9 mouse cellular contexts compared by ENCODE assay signal in genomic region chr12:76954698-76955423, GRCm38 (mm10). TPM values are rescaled to one million over a fixed set of nuclear protein-coding genes. Genes with fewer than 3 reads are reported as not detected.
DNase-seq lines count a peak whose midpoint lies in the region; ATAC-seq and TF ChIP-seq lines count a peak whose summit lies in the region.
"Had no signal": no experiment of that assay in that cellular context is flagged by ENCODE, and none has a peak within 500 bp of the region (broad histone marks: within the 10 kb centered on the region; RNA-seq: fewer than 3 reads in every experiment).

No protein-coding gene starts in this region.

- WGBS in forebrain, postnatal 0 days = 51% methylated on average over 10 of the region's 10 CpGs
- 59% methylated on average over 10 of the region's 10 CpGs for WGBS in intestine, embryonic 16.5 days

- no peak for TF ChIP-seq CTCF in forebrain, postnatal 0 days (IDR thresholded peaks at IDR 0.05; ENCODE audit: low read depth)

- peaks cover 58% of the 10 kb centered on the region for H3K36me3 ChIP-seq in forebrain, postnatal 0 days (ENCODE audit: insufficient read depth)
- H3K36me3 ChIP-seq in intestine, embryonic 16.5 days (ENCODE audit: control insufficient read depth, insufficient read depth, low read length) = peaks cover 4% of the 10 kb centered on the region; the same call in 1 of the 2 replicates

- intact Hi-C loops in left cerebral cortex, postnatal 10 days (cut with DNase I) = no loop called here

- no peak overlapping the region for H3K4me3 ChIP-seq in forebrain, postnatal 0 days (ENCODE audit: low read depth, low read length)
- no peak overlapping the region for H3K4me3 ChIP-seq in intestine, embryonic 16.5 days (ENCODE audit: low read length)
- H3K4me3 ChIP-seq: liver, embryonic 15.5 days had no signal

- DNase-seq in 3134 (ENCODE audit: extremely low read depth, insufficient read length, low spot score) = peak; percentile 29
- DNase-seq in adrenal gland, adult 2 months = peak; percentile 80
- DNase-seq in forebrain, postnatal 0 days = peak; percentile 82
- DNase-seq in left cerebral cortex, postnatal 10 days (ENCODE audit: extremely low spot score in 1 of 2, low spot score in 2 of 2) = peak; percentile 77 to 78
- peak; percentile 64 to 74 for DNase-seq in right cerebral cortex, adult 2 months (ENCODE audit: low spot score in 2 of 2)
- no peak for DNase-seq in retina, postnatal 1 day
- no peak for DNase-seq in B cell, adult 2 months

- no peak overlapping the region for H3K4me2 ChIP-seq in forebrain, postnatal 0 days (ENCODE audit: low read depth)
- no peak overlapping the region for H3K4me2 ChIP-seq in intestine, embryonic 16.5 days (ENCODE audit: low read depth, low read length)
- H3K4me2 ChIP-seq: liver, embryonic 15.5 days had no signal

- H3K9ac ChIP-seq in forebrain, postnatal 0 days = no peak overlapping the region
- H3K9ac ChIP-seq in intestine, embryonic 16.5 days (ENCODE audit: low read depth, low read length) = no peak overlapping the region
- H3K9ac ChIP-seq: liver, embryonic 15.5 days had no signal

- H3K27me3 ChIP-seq in forebrain, postnatal 0 days (ENCODE audit: insufficient read depth, low read length) = no peaks in the 10 kb centered on the region
- no peaks in the 10 kb centered on the region for H3K27me3 ChIP-seq in intestine, embryonic 16.5 days (replicated peaks; ENCODE audit: control insufficient read depth, insufficient read depth, low read length)
- H3K27me3 ChIP-seq: liver, embryonic 15.5 days had no signal

- H3K9me3 ChIP-seq in forebrain, postnatal 0 days (ENCODE audit: low read length) = no peaks in the 10 kb centered on the region
- no peaks in the 10 kb centered on the region for H3K9me3 ChIP-seq in intestine, embryonic 16.5 days (ENCODE audit: control insufficient read depth, low read length)
- H3K9me3 ChIP-seq: liver, embryonic 15.5 days had no signal

- H3K27ac ChIP-seq in forebrain, postnatal 0 days (ENCODE audit: low read depth, low read length) = 0 out of 2 replicates have a peak overlapping the region, but pooled peaks have one; percentile 21
- peak overlapping the region; percentile 47 for H3K27ac ChIP-seq in intestine, embryonic 16.5 days (ENCODE audit: low read length)
- H3K27ac ChIP-seq: liver, embryonic 15.5 days had no signal

- peak; percentile 91 for ATAC-seq in forebrain, postnatal 0 days
- peak; percentile 51 for ATAC-seq in intestine, embryonic 16.5 days

- no peaks in the 10 kb centered on the region for H3K4me1 ChIP-seq in forebrain, postnatal 0 days (ENCODE audit: insufficient read depth)
- peaks cover 16% of the 10 kb centered on the region for H3K4me1 ChIP-seq in intestine, embryonic 16.5 days (ENCODE audit: control insufficient read depth, insufficient read depth, low read length)

RNA-seq across cellular contexts. Expression of gene Max, which starts 7.1 kb away (rescaled TPM):
- 10 to 100 TPM; 59.7 to 80.7 TPM for total RNA-seq in adrenal gland, adult 2 months (2021)
- 14.5 and 21.1 TPM in 2 replicates for polyA plus RNA-seq in adrenal gland, adult 2 months (2012; rRNA removed)
- total RNA-seq in forebrain, postnatal 0 days (2014; rRNA removed) = 56.0 and 58.5 TPM in 2 replicates
- 14.6 TPM in 2 replicates for polyA plus RNA-seq in forebrain, postnatal 0 days (2015; fragmentation: Nextera tagmentation; extraction: Ambion mirVana)
- polyA plus RNA-seq in intestine, embryonic 16.5 days (2015; fragmentation: Nextera tagmentation; extraction: Ambion mirVana) = 14.2 and 15.0 TPM in 2 replicates
- total RNA-seq in left cerebral cortex, postnatal 10 days (2021) = 10 to 100 TPM; 76.2 to 78.5 TPM

Comparison
In these comparisons a context has a peak if more than half of its experiments do, and no peak if none do; other contexts are left out.
1. DNase-seq: peak in 3134 (single experiment), adrenal gland, adult 2 months (single experiment), forebrain, postnatal 0 days (single experiment), left cerebral cortex, postnatal 10 days (2 of 2) and right cerebral cortex, adult 2 months (2 of 2); none in retina, postnatal 1 day (single experiment) and B cell, adult 2 months (0 of 2).